Mouse (Mus musculus): ENCODE data around the gene Gpr171.
"Not testable (repeated sequence)": the region's sequence is repeated elsewhere in the genome, so short reads cannot be mapped to it uniquely, and the experiment has no call there.

Gpr171 gene

DNA sequence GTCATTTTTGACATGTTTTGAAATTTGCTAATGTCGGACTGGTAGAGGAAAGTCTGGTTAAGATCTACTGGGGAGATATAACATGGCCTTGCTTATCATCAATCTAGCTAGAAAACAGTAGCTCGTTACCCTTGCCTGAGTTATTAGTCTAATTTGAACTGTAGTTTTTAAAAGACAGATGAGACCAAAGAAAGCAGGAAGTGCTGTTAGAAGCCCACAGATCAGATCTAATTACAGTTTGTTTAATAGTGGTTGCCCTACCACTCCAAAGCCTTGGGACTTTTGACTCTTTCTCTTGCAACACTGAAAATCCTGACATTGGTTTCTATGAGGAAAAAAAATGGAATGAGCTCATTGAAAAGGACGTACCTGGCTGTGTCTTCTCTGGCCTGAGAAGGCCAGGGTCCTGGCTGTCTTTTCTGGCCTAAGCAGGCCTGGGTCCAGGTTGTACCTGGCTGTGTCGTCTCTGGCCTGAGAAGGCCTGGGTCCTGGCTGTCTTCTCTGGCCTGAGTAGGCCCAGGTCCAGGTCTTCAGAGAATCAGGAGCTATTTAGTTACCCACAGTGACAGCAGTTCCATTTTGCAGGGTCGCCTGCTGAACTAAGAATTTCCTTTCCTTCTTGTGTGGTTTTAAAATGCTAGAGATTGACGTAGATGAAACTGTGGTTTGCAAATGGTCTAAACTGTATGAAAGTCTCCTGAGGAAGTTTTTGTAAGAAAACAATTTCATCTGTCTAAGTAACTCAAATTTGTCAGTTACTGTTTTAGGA lies at the start of gene Gpr171:
Gpr171 (minus strand) TSS at position 604 of the 769 bp plus-strand sequence.
- CTCF ChIA-PET = no interaction called here

DNA sequence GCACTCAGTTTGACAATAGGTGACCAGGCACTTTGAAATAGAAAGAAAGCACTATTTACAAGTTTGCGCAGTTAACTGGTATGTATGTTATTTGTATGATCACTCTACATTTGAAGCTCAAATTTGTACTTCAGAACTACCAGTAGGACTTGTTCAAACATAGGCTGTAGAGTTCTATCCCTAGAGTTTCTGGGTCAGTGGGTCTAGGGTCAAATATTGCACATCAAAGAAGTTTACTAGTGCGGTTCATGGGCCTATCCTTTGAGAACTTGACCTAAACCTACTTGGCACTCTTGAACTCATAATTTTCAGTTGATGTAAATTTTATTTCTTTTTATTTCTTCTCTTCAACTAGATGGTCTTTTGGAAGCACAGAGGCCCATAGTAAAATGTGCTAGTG lies 49.0 kb upstream of the Gpr171 start:
- CTCF ChIA-PET = interaction anchor here (0.6 kb wide), 2 partner anchors 57 to 1483 kb away, joined by 3 to 8 read pairs; no protein-coding TSS in a partner anchor

DNA sequence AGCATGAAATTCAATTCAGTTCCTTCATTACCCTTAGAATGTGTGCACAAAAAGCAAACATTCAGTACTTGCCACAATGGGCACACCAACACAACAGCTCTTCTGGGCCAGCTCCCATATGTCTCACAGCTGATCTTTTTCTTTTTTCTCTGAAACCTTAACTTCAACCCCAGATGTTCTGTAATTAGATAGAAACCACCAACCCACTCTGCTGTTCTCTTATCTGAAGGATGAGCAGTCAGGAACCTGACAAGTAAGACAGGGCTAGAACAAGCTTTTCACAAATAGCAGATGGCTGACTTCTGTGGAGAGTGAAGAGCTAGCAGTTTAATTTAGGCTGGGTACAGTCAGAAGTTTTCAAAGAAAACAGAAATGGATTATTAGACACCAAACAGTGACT lies 48.0 kb upstream of the Gpr171 start:
- CTCF ChIA-PET = no interaction called here

DNA sequence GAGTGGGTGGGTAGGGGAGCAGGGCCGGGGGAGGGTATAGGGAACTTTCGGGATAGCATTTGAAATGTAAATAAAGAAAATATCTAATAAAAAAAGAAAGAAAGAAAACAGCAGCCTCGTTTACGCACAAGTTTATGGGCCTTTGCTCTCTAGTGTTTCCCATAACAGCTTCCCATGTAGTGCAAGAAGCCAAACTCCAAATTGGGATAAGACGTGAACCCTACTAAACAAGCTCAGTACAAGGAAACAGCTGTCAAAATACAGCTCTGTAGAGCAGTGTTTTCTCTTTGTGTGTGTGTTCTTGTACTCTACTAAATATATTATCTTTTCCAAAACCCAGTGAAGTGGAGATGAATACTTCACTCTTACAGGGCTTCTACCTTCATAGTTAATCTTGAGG lies 43.6 kb upstream of the Gpr171 start:
- CTCF ChIA-PET = no interaction called here

DNA sequence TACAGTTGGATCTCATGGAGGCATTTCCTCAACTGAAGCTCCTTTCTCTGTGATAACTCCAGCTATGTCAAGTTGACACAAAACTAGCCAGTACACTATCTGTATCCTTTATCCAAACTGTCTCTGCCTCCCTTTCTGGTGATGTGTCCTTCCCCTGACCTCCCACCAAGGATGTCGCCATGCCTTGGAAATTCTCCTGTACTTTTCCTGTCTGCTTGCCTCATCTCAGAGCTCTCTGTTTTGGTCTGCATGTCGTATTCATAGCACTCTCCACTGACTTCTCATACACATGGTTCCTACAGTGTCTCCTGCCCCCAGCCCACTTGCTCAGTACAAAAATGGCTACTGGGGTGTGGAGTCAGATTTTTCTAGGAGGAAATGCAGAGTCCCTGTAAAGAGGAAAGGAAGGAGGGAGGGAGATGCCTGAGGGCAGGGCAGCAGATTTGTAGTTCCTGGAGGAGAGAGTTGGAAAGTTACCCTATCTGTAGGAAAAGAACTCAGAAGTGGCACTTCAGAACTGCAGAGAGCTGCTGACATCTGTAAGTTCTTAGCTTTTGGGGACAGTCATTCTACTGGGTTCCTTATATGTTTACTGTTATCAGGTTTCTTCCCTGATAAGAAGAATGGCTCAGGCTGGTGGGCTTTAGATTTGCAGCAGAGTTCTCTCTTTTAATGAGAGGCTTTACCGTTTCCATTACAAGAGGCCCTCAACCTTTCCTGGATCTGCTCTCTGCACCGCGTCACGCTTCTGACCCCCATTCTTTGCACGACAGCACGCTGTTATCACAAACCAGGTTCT lies 40.1 kb upstream of the Gpr171 start:
- CTCF ChIA-PET = no interaction called here

DNA sequence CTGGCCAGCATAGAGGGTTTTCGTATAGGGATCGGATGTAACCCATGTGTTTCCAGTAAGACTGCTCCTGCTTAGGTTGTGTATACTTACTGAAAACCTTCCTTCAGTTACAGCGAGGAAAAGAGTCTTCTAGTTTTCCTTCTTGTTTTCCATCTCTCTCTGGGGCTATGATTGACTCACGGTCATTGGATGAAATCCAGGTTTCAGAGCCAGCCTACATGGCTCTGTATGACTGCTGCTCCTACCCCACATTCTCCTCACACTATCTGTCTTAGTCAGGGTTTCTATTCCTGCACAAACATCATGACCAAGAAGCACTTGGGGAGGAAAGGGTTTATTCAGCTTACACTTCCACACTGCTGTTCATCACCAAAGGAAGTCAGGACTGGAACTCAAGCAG lies 39.3 kb upstream of the Gpr171 start:
- CTCF ChIA-PET = not testable (repeated sequence)

DNA sequence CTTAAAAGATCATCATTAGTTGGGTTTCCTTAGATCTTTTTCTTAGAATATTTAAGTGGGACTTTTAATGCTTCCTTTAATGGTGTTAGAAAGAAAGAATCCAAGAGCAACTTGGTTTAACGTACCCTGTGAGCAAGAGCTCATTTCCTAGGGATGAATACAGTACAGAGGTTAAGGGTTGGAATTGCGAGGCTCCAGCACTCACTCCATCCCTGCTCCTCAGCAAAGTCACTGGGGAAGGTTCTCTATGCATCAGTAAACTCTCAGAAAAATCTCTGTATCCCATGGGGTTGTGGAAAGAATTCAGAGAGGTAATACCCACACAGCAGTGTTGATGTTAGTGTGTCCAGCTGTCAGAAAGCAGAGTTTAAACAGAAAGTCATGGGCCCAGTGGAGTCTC lies 38.5 kb upstream of the Gpr171 start:
- CTCF ChIA-PET = no interaction called here

DNA sequence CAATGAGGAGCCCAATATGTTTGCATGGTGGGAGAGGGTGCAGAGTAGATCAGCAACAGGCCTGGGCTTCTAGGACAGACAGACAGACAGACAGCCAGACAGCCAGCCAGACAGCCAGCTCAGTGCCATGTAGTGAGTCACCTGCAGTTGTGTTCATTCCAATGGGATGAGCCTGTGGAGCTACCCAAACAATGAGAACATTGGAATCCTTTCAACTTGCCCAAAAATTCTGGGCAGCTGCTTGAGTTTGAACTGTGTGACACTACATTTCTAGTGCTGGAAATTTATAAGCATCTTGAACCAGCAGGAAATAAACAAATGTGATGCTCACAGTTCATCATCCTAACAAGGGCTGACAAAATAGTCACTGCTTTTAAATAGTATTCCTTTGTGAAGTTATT lies 38.0 kb upstream of the Gpr171 start:
- CTCF ChIA-PET = no interaction called here

DNA sequence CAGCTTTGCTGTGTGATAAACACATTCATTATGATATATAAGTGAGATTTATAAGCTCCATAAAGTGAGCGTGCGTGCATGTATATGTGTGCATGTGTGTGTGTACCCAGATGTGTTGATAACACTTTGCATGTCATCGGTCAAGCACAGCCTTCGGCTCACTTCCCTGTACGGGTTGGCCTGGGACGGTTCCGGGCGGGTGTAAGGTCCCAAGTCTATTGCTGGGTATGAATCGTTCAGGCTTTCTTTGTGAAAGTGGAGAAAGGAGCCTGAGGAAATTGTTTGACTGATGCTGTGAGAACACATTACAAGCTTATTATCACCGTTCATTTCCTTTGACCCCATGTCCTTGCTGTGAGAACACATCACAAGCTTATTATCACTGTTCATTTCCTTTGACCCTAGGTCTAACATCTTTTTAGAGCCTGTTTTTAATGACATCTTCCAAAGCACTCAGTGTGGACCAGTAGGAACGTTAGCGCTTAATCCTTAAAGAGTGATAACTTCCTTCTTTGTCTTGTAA lies 37.4 kb upstream of the Gpr171 start:
- CTCF ChIA-PET = interaction anchor here (0.6 kb wide), 1 partner anchor 902 kb away, joined by 3 read pairs; no protein-coding TSS in a partner anchor

DNA sequence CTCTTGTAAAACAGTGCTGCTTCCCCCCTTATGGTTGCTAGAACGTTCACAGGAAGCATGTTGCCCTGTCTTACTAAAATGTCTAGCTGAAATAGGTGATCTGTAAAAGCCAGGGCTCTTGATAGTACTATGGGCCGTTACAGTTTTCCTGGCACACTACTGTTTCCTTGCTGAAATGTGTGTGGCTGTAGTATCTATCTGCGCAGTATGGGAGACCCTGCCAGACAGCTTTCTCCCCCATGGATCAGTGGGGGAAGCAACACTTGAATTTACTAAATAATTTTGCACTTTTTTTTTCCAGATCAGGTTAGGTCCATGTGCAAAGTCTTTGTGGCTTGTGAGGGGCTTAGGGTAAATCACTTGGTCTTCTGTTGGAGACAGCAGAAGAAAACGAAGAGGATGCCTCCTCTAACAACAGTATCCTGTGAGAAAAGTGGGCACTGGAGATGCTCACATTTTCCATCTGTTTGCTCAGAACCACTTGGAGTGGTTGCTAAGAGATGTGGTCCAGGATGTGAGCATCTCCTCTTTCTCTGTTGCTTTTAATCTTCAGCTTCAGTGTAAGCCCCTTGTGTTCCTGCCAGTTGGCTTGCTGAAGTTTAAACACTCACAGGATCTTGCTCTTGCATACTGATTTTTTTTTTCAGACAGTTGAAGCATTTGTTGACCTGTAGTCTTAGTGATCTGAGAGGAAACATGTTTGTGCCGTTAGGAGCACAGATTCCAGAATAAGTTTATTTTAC lies 34.5 kb upstream of the Gpr171 start:
- CTCF ChIA-PET = no interaction called here

DNA sequence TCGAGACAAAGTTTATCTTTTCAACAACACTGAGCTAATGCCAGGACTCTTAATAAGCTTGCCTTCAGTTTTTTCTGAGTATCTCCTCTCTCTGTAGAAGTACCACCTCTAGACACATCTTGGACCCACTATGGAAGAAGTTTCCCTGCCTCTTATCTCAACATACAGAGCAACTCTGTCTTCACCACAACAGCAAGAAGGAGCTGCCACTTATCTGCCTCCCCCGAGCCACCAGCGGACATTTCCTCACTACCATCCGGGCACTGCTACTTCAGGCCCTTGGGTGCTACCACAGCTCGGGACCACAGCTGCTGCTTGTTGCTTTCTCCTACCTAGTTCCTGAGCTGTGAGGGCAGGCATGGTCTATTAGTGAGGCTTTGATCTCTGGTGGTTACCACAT lies 31.6 kb upstream of the Gpr171 start:
- CTCF ChIA-PET = interaction anchor here (0.6 kb wide), 1 partner anchor 22 kb away, joined by 5 read pairs; no protein-coding TSS in a partner anchor

DNA sequence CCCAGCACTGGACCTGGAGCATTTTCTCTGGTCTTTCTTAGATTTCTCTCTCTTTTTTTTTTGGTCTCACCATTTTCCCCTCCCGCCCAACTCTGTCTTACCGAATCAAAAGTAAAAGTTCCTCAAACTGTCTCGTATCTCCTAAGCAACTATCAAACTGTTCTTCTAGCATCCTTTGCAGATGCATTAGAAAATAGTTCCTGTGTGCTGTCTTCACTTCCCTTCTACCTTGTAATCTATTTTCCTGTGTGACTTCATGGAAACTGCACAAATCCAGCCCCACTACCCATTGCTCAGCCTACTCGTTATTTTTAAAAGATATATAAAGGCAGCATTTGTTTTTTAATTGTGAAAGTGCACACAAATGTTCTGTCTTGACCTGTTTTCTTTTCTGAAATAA lies 30.3 kb upstream of the Gpr171 start:
- CTCF ChIA-PET = no interaction called here

DNA sequence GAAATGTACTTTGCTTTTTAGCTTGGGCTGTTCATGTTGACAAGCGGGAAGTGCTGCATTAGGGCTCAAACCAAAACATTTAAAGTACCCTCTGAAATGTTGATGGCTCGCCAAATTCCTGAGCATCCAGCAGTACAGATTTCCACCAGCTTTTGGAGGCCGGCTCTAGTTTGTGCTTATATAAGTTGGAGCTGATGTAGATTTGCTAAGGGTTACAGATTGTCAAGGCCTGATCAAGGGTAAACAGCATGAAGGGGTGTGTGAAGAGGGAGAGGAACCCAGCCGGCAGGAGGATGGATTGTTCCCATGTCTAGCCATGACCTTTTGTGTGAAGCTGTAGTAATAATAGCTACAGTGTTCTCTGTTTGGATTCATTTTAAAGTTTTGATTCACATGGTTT lies 29.5 kb upstream of the Gpr171 start:
- CTCF ChIA-PET = interaction anchor here (0.5 kb wide), 1 partner anchor 33 kb away, joined by 5 read pairs; no protein-coding TSS in a partner anchor

DNA sequence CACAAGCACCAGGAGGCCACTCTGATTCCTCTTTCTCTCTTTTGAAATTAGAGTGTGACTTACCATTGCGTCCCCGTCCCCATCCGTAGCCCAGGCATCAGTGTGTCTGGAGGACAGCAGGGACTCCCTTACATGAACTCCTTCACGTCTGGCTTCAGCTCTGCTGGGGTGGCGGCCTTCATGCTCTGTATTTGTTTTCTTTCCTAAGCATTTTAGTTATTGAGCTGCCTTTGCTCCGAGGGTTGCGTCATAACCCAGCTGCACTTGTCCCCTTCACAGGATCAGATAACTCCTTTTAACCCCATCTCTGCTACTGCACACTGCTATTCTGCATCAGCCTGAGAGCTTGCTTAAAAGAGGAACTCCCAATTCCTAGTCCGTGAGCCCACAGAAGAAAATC lies 28.8 kb upstream of the Gpr171 start:
- CTCF ChIA-PET = interaction anchor here (0.5 to 0.8 kb wide), 2 partner anchors 26 to 32 kb away, joined by 3 to 5 read pairs; no protein-coding TSS in a partner anchor

DNA sequence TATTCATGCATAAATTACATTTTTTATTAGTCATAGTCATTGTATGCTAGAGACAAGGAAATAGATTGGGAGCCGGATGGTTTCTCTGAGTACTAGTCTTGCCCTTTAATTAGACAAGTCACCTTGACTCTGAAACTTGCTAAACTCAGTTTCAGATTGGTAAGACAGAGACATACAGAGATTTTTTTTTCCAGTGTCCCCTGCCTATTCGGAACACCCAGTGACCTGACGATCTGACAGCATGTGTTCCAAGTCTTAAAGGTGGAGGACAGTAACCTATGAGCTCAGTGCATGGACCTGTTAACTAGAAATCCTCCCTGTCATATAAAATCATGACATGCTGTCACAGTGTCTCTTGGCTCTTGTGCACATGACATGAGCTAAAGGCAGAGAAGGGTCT lies 27.9 kb upstream of the Gpr171 start:
- CTCF ChIA-PET = interaction anchor here (0.7 to 1.5 kb wide), 2 partner anchors 9 to 757 kb away, joined by 3 to 7 read pairs; no protein-coding TSS in a partner anchor

DNA sequence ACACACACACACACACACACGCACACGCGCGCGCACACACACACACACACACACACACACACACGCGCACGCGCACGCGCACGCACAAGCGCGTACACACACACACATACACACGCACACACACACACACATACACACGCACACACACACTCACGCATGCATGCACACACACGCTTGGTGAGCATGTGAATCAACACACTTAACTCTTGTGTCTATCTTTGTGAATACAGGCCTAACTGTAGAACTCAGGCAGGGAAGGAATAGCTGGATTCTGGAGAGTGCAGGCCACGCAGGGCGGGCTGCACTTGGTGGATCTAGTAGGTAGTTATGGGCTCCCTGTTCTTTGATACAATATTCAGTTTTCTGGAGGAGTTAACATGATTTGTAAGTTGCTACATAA lies 27.1 kb upstream of the Gpr171 start:
- CTCF ChIA-PET = interaction anchor here (1.5 kb wide), 1 partner anchor 8 kb away, joined by 3 read pairs; no protein-coding TSS in a partner anchor

DNA sequence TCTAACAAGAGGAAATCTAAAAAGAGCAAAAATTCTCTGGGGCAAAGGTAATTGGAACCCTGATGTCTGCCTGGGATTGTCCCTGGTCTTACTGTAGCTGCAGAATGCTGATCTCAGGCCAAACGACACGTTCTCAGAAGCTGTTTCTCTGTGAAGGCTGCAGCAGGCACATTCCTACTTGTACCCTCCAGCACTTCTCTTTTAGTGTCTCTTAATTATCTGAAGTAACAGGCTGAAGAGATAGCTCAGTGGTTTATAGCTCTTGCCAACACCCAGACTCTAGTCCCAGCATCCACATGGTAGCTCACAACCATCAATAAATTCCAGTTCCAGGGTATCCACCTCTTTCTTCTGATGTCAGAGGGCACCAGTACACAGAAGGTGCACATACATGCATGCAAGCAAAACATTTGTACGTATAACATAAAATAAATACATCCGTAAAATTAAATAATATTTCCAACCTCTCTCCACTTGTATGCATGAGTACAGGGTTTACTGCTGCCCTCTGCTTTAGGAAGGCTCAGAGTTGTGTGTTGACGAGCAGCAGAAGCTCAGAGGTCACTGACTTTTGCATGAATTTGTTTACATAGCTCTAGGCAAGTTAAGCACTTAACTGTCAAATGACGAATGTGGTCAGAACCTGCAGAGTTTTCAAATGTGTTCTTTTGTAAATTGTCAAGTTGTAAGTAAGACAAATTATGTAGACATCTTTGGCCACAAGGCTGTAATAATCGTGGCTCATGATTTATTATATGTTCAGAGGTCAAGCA lies 24.3 kb upstream of the Gpr171 start:
- CTCF ChIA-PET = interaction anchor here (0.6 kb wide), 1 partner anchor 108 kb away, joined by 3 read pairs; no protein-coding TSS in a partner anchor

DNA sequence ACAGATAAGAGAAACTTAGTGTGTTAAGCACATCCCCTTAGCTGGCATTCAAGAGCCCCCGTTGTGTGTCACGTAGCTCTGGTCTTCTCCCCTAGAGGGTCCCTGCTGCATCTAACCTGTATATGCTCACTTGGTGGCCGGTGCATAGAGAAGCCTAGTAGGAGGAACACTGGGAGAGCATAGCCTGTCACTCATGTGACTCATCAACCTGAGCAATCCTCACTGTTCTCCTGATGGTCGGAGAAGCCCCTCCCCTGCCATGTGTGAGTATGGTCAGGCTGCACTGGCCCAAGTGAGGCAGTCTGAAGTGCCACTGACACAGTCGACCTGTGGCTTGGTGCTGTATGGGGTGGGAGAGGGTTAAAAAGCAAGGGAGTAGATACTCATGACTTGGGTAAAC lies 23.4 kb upstream of the Gpr171 start:
- CTCF ChIA-PET = no interaction called here

DNA sequence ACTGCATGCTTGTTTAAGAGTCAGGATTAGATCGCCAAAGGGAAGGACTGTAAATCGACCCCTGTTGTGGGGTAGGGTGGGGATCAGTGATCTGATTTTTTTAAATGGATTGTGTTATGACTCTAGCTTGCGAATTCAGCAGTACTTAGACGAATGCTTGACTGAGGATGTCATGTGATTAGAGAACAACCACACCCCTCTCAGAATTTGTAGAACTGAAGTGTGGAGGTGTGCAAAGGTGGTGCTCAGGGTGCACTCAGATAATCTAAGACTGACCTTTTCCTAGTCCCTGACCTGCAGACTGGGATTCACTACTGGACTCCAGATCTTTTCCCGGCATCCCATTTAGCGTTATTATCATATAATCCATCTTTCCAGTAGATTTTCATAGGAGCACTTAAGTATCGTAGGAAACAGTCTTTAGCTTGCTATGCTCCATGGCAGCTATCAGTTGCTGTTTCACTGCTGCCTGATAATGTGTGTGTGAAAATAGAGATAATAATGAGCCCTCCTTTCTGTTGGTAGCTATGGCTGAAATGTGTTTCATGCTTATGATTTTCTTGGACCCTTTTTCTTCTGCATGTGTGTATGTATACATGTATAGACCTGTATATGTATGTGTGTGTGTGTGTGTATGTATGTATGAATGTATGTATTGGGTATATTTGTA lies 20.3 kb upstream of the Gpr171 start:
- CTCF ChIA-PET = no interaction called here

DNA sequence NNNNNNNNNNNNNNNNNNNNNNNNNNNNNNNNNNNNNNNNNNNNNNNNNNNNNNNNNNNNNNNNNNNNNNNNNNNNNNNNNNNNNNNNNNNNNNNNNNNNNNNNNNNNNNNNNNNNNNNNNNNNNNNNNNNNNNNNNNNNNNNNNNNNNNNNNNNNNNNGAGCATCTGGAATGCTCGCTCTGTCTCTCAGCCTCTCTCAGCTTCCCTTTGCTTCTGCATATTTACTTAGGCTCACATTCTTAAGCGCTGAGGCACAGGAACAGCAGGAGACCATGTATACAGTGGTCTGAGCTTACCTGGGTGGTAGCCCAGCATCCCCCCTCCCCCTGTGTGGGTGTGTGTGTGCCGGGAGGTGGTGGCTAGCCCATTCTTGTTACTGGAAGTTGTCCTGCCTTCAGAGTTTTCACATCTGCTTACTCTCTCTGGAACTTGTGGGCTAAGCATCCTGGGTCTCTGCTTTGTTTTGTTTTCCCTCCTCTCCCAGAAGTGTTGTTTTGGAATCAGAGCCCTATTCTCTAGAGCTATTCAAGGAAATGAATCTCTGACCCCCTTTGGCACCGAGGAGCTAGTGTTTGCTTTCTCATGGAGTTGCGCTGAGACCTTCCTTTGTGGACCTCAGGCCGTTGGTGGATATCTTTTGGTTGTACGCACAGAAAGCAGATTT lies 19.6 kb upstream of the Gpr171 start:
- CTCF ChIA-PET = interaction anchor here (1.1 to 1.5 kb wide), 3 partner anchors 21 to 44 kb away, joined by 3 to 7 read pairs (median 3); no protein-coding TSS in a partner anchor

All from spleen, embryonic (tissue).